Mouse (Mus musculus): Measurements from ENCODE around the gene Wnk1.
A peak's percentile ranks its signal among the peaks of the same experiment; 100 is the strongest.

The Wnk1 gene

GRCm38 (mm10) chr6:119902204-119903080 lies 136.0 kb downstream of the Wnk1 start, which contains the start of gene Rad52:
Rad52 (plus strand) TSS chr6:119902698.
- DNase-seq: peak; percentile 88

GRCm38 (mm10) chr6:119892711-119893110 lies 145.8 kb downstream of the Wnk1 start:
- no peak for DNase-seq

- DNase-seq: no peak
Measured at GRCm38 (mm10) chr6:119883151-119883550, 155.3 kb downstream of the Wnk1 start.
